9 mouse cellular contexts compared by ENCODE assay signal in the genomic region with DNA sequence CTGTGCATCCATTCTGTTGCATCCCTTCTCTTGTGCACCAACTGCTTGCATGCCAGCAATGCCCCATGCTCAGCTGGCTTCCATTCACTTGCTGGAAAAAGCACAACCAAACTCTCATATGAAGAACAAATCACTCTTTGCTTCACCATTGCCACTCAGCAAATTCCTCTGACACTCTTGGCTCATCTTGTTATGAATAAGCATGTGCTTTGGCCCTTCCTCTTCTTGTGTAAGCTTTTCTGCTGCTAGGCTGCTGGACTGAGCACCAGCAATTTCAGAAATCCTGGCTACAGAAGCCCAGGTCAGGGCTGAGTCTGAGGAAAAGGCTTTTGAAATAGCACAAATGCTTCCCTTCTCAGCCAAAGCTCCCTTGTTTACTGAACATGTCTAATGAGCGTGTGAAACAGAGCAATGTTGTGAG. TPM values are rescaled to one million over a fixed set of nuclear protein-coding genes. Genes with fewer than 3 reads are reported as not detected.
A peak's percentile ranks its signal among the peaks of the same experiment; 100 is the strongest.
DNase-seq lines count a peak whose midpoint lies in the region; ATAC-seq and TF ChIP-seq lines count a peak whose summit lies in the region.
"Had no signal": no experiment of that assay in that cellular context is flagged by ENCODE, and none has a peak within 500 bp of the region (broad histone marks: within the 10 kb centered on the region; RNA-seq: fewer than 3 reads in every experiment).

No protein-coding gene starts in this region.

- 0 out of 2 replicates have a peak overlapping the region, but pooled peaks have one; percentile 38 for H3K27ac ChIP-seq in hindbrain, embryonic 14.5 days
- H3K27ac ChIP-seq in hindbrain, embryonic 11.5 days (ENCODE audit: low read depth, low read length), result no peak overlapping the region
- 0 out of 2 replicates have a peak overlapping the region, but pooled peaks have one; percentile 2 for H3K27ac ChIP-seq in forebrain, embryonic 16.5 days (ENCODE audit: low read length)
- no peak overlapping the region for H3K27ac ChIP-seq in lung, postnatal 0 days (ENCODE audit: low read length)
- H3K27ac ChIP-seq: embryonic facial prominence, embryonic 12.5 days had no signal

- H3K4me1 ChIP-seq in hindbrain, embryonic 14.5 days (replicated peaks; ENCODE audit: control insufficient read depth, insufficient read depth, low read length), result no peaks in the 10 kb centered on the region
- H3K4me1 ChIP-seq in hindbrain, embryonic 11.5 days (replicated peaks; ENCODE audit: control insufficient read depth, insufficient read depth, low read length), result no peaks in the 10 kb centered on the region
- peaks cover 5% of the 10 kb centered on the region; the same call in 1 of the 2 replicates for H3K4me1 ChIP-seq in forebrain, embryonic 16.5 days (replicated peaks; ENCODE audit: control insufficient read depth, insufficient read depth, low read length)
- H3K4me1 ChIP-seq in lung, postnatal 0 days (ENCODE audit: insufficient read depth, low read depth, low read length), result no peaks in the 10 kb centered on the region
- H3K4me1 ChIP-seq: embryonic facial prominence, embryonic 12.5 days had no signal

- DNase-seq in hindbrain, embryonic 14.5 days (ENCODE audit: low spot score), result no peak
- no peak for DNase-seq in hindbrain, embryonic 11.5 days (ENCODE audit: low spot score)
- peak; percentile 50 for DNase-seq in adrenal gland, postnatal 14 days
- DNase-seq in lung, postnatal 0 days (ENCODE audit: low spot score), result peak; percentile 82
- no peak for DNase-seq in thymus, postnatal 25 days
- no peak for DNase-seq in retina, embryonic 14.5 days (ENCODE audit: low spot score)
- no peak for DNase-seq in natural killer cell, adult 2 months (ENCODE audit: low spot score in 2 of 2)

- no peak overlapping the region for H3K4me2 ChIP-seq in hindbrain, embryonic 14.5 days (replicated peaks)
- no peak overlapping the region for H3K4me2 ChIP-seq in hindbrain, embryonic 11.5 days (replicated peaks; ENCODE audit: low read depth, low read length)
- H3K4me2 ChIP-seq in forebrain, embryonic 16.5 days (ENCODE audit: low read length), result no peak overlapping the region
- no peak overlapping the region for H3K4me2 ChIP-seq in lung, postnatal 0 days (replicated peaks; ENCODE audit: low read depth, low read length)
- H3K4me2 ChIP-seq: embryonic facial prominence, embryonic 12.5 days had no signal

- H3K9ac ChIP-seq in hindbrain, embryonic 14.5 days, result no peak overlapping the region
- H3K9ac ChIP-seq in hindbrain, embryonic 11.5 days (ENCODE audit: low read depth, low read length), result no peak overlapping the region
- H3K9ac ChIP-seq in forebrain, embryonic 16.5 days (replicated peaks; ENCODE audit: low read depth, low read length), result no peak overlapping the region
- H3K9ac ChIP-seq in lung, postnatal 0 days (replicated peaks; ENCODE audit: low read depth), result no peak overlapping the region
- H3K9ac ChIP-seq: embryonic facial prominence, embryonic 12.5 days had no signal

- no peak; the same call in 1 of the 2 replicates for ATAC-seq in hindbrain, embryonic 14.5 days (ENCODE audit: low FRiP score)
- ATAC-seq in hindbrain, embryonic 11.5 days (ENCODE audit: low FRiP score), result no peak
- ATAC-seq in forebrain, embryonic 16.5 days, result peak; percentile 55
- ATAC-seq in lung, postnatal 0 days, result peak; percentile 72

- no peak; the same call in 1 of the 2 replicates for TF ChIP-seq EP300 in lung, postnatal 0 days (IDR thresholded peaks at IDR 0.05)

- H3K36me3 ChIP-seq in hindbrain, embryonic 14.5 days (replicated peaks; ENCODE audit: control insufficient read depth, insufficient read depth), result no peaks in the 10 kb centered on the region
- H3K36me3 ChIP-seq in hindbrain, embryonic 11.5 days (ENCODE audit: control insufficient read depth, insufficient read depth, low read length), result no peaks in the 10 kb centered on the region
- no peaks in the 10 kb centered on the region for H3K36me3 ChIP-seq in forebrain, embryonic 16.5 days (ENCODE audit: control insufficient read depth, insufficient read depth)
- H3K36me3 ChIP-seq in lung, postnatal 0 days (ENCODE audit: insufficient read depth, low read length), result no peaks in the 10 kb centered on the region
- H3K36me3 ChIP-seq: embryonic facial prominence, embryonic 12.5 days had no signal

- TF ChIP-seq CTCF in lung, postnatal 0 days (IDR thresholded peaks at IDR 0.05), result no peak

- no peak overlapping the region for H3K4me3 ChIP-seq in hindbrain, embryonic 14.5 days (replicated peaks; ENCODE audit: low read length)
- H3K4me3 ChIP-seq in hindbrain, embryonic 11.5 days (ENCODE audit: low read depth, low read length), result no peak overlapping the region
- H3K4me3 ChIP-seq in forebrain, embryonic 16.5 days (replicated peaks; ENCODE audit: low read length), result no peak overlapping the region
- H3K4me3 ChIP-seq in lung, postnatal 0 days (ENCODE audit: low read depth, low read length), result no peak overlapping the region
- H3K4me3 ChIP-seq: embryonic facial prominence, embryonic 12.5 days had no signal

- no peaks in the 10 kb centered on the region for H3K27me3 ChIP-seq in hindbrain, embryonic 14.5 days (ENCODE audit: control insufficient read depth, insufficient read depth, low read length)
- no peaks in the 10 kb centered on the region for H3K27me3 ChIP-seq in hindbrain, embryonic 11.5 days (ENCODE audit: control insufficient read depth, insufficient read depth, low read length)
- H3K27me3 ChIP-seq in forebrain, embryonic 16.5 days (replicated peaks; ENCODE audit: control insufficient read depth, insufficient read depth, low read length), result no peaks in the 10 kb centered on the region
- no peaks in the 10 kb centered on the region for H3K27me3 ChIP-seq in lung, postnatal 0 days (replicated peaks; ENCODE audit: insufficient read depth, low read length)
- H3K27me3 ChIP-seq: embryonic facial prominence, embryonic 12.5 days had no signal

- 59% methylated on average over 1 of the region's 1 CpGs for WGBS in hindbrain, embryonic 14.5 days
- 94% methylated on average over 1 of the region's 1 CpGs for WGBS in hindbrain, embryonic 11.5 days
- 48% methylated on average over 1 of the region's 1 CpGs for WGBS in forebrain, embryonic 16.5 days
- whole genome bisulfite sequencing in lung, postnatal 0 days, result 14% methylated on average over 1 of the region's 1 CpGs

- no peaks in the 10 kb centered on the region for H3K9me3 ChIP-seq in hindbrain, embryonic 14.5 days (ENCODE audit: control insufficient read depth, low read length)
- no peaks in the 10 kb centered on the region for H3K9me3 ChIP-seq in hindbrain, embryonic 11.5 days (ENCODE audit: control insufficient read depth, low read length)
- H3K9me3 ChIP-seq in forebrain, embryonic 16.5 days (ENCODE audit: control insufficient read depth, low read length), result no peaks in the 10 kb centered on the region
- no peaks in the 10 kb centered on the region for H3K9me3 ChIP-seq in lung, postnatal 0 days (ENCODE audit: low read length)
- H3K9me3 ChIP-seq: embryonic facial prominence, embryonic 12.5 days had no signal

RNA-seq across cellular contexts. Expression of gene Tanc2, which starts 22.6 kb away (rescaled TPM):
- 52.9 and 58.3 TPM in 2 replicates for polyA plus RNA-seq in hindbrain, embryonic 14.5 days (2014; fragmentation: Nextera tagmentation; extraction: Ambion mirVana)
- polyA plus RNA-seq in hindbrain, embryonic 11.5 days (2014; fragmentation: Nextera tagmentation; extraction: Ambion mirVana), result 17.4 and 22.3 TPM in 2 replicates
- total RNA-seq in adrenal gland, postnatal 14 days (2021), result 16.0 and 18.1 TPM in 2 replicates
- polyA plus RNA-seq in forebrain, embryonic 16.5 days (2015; fragmentation: Nextera tagmentation; extraction: Ambion mirVana), result 37.7 and 49.8 TPM in 2 replicates
- 11.3 and 11.6 TPM in 2 replicates for polyA plus RNA-seq in lung, postnatal 0 days (2015; fragmentation: Nextera tagmentation; extraction: Ambion mirVana)

Comparison
In these comparisons a context has a peak if more than half of its experiments do, and no peak if none do; other contexts are left out.
1. H3K27ac ChIP-seq: peak in hindbrain, embryonic 14.5 days (single experiment) and forebrain, embryonic 16.5 days (single experiment); none in hindbrain, embryonic 11.5 days (single experiment) and lung, postnatal 0 days (single experiment).
2. ATAC-seq: peak in forebrain, embryonic 16.5 days (single experiment) and lung, postnatal 0 days (single experiment); none in hindbrain, embryonic 14.5 days (single experiment) and hindbrain, embryonic 11.5 days (single experiment).
3. DNase-seq: peak in adrenal gland, postnatal 14 days (single experiment) and lung, postnatal 0 days (single experiment); none in hindbrain, embryonic 14.5 days (single experiment), hindbrain, embryonic 11.5 days (single experiment), thymus, postnatal 25 days (single experiment), retina, embryonic 14.5 days (single experiment) and natural killer cell, adult 2 months (0 of 2).